Mouse (Mus musculus): ENCODE data around the gene Atp6v1b1. TPM values are rescaled to one million over a fixed set of nuclear protein-coding genes. Genes with fewer than 3 reads are reported as not detected.

Atp6v1b1 gene
- polyA plus RNA-seq, 1 experiment = not detected

DNA sequence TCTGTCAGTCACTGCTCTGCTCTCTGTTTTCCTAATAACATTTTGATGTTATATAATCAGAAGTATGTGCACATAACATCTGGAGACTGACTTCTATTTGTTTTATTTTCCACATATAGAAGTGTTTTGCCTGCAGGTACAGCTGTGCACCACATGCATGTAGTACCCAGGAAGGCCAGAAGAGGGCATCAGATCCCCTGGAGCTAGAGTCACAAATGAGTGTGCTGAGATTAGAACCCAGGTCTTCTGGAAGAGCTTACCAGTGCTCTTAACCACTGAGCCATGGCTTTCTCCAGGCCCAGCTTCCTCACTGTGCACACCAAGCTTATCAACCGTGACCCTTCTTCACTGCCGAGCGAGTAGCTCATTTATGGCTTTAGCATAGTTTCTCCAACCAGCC, 14.3 kb upstream of the Atp6v1b1 start:
- 72% methylated on average over 3 of the region's 3 CpGs for WGBS
- Histone ChIP-seq H3K27ac (ENCODE audit: control insufficient read depth, insufficient read depth, low read depth, low read length, poor library complexity) (no peak overlapping the region), H3K4me3 (replicated peaks; ENCODE audit: control insufficient read depth, low read depth, low read length) (no peak overlapping the region), H3K4me1 (ENCODE audit: control insufficient read depth, insufficient read depth, low read length) (no peaks in the 10 kb centered on the region)
- TF ChIP-seq CTCF (IDR thresholded peaks at IDR 0.05; ENCODE audit: control insufficient read depth, insufficient read depth, low read length) (peak; percentile 51; the same call in 1 of the 2 replicates), POLR2A (IDR thresholded peaks at IDR 0.05; ENCODE audit: borderline replicate concordance, control insufficient read depth, low read depth, low read length) (no peak)

DNA sequence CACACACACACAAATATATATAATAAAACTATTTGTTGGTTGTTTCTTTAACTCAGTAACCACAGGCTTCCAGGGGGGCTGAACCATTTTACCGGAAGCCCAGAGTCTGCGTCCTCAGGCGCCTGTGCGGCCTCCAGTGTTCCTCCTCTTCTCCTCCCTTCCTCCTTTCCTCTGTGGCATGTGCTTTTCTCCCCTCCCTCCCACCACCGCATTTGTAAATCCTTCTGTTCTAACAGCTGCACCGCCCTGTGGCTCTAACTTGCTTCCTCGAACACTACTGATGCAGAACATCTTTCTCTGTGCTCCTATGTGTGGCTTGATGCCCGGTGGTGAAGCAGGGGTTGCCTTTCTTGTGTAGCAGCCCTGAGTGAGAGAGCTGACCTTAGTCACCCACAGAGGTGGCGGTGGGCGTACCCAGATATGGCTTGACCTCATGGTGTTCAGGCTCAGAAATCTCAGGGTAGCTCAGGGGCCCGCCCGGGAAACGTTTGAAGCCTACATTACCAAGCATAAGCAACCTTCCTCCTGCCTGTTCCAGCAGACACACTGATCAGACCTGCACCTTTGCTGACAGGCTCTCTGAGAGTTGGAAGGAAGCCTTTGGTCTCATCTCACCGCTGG, 13.3 kb upstream of the Atp6v1b1 start:
- no peak for TF ChIP-seq CTCF (IDR thresholded peaks at IDR 0.05; ENCODE audit: control insufficient read depth, insufficient read depth, low read length)
- no peak for TF ChIP-seq POLR2A (IDR thresholded peaks at IDR 0.05; ENCODE audit: borderline replicate concordance, control insufficient read depth, low read depth, low read length)
- Histone ChIP-seq H3K4me1 (ENCODE audit: control insufficient read depth, insufficient read depth, low read length) (no peaks in the 10 kb centered on the region), H3K27ac (ENCODE audit: control insufficient read depth, insufficient read depth, low read depth, low read length, poor library complexity) (no peak overlapping the region), H3K4me3 (replicated peaks; ENCODE audit: control insufficient read depth, low read depth, low read length) (no peak overlapping the region)
- WGBS = 30% methylated on average over 14 of the region's 14 CpGs

DNA sequence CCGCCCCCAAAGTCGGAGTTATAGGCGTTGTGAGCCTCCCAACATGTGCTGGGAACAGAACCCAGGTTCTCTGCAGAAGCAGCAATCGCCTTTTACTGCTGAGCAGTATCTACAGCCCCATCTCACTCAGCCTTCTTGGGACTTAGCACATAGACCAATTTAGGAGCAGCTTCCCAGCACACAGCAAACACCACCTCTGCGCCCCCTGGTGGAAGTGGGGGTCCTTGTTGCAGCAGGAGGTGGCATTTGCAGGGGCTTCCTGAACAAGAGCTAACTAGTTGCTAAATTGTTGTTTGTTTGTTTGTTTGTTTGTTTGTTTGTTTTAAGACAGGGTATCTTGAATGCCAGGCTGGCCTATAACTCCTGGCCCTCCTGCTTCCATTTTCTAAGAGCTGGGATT, 11.7 kb upstream of the Atp6v1b1 start:
- Histone ChIP-seq H3K4me3 (replicated peaks; ENCODE audit: control insufficient read depth, low read depth, low read length) (no peak overlapping the region), H3K4me1 (ENCODE audit: control insufficient read depth, insufficient read depth, low read length) (no peaks in the 10 kb centered on the region), H3K27ac (ENCODE audit: control insufficient read depth, insufficient read depth, low read depth, low read length, poor library complexity) (no peak overlapping the region)
- TF ChIP-seq CTCF (IDR thresholded peaks at IDR 0.05; ENCODE audit: control insufficient read depth, insufficient read depth, low read length) (peak; percentile 71), POLR2A (IDR thresholded peaks at IDR 0.05; ENCODE audit: borderline replicate concordance, control insufficient read depth, low read depth, low read length) (no peak)
- 29% methylated on average over 5 of the region's 5 CpGs for WGBS

- Histone ChIP-seq H3K4me1 (ENCODE audit: control insufficient read depth, insufficient read depth, low read length) (no peaks in the 10 kb centered on the region; the same call in 1 of the 2 replicates), H3K27ac (ENCODE audit: control insufficient read depth, insufficient read depth, low read depth, low read length, poor library complexity) (no peak overlapping the region), H3K4me3 (replicated peaks; ENCODE audit: control insufficient read depth, low read depth, low read length) (no peak overlapping the region)
- TF ChIP-seq CTCF (IDR thresholded peaks at IDR 0.05; ENCODE audit: control insufficient read depth, insufficient read depth, low read length) (no peak), POLR2A (IDR thresholded peaks at IDR 0.05; ENCODE audit: borderline replicate concordance, control insufficient read depth, low read depth, low read length) (no peak)
- 37% methylated on average over 13 of the region's 13 CpGs for WGBS
Measured at GRCm38 (mm10) chr6:83737311-83737710, 5.5 kb upstream of the Atp6v1b1 start.

DNA sequence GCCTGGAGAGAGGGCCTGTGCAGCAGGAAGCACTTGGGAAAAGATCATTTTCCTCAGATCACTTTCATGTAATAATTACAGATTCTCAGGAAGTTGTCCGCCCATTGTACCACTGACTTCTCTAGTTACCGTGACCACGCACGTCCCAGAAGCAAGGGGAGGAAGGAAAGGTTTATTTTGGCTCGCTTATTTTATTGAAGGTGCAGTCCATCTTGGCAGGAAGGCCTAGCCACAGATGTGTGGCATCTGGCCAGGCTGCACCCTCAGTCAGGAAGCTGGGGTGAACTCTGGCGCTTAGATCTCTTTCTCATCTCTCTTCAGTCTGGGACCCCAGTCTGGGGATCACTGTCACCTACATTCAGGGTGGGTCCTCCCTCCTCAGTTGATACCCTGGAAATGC, 4.2 kb upstream of the Atp6v1b1 start:
- no peak for TF ChIP-seq POLR2A (IDR thresholded peaks at IDR 0.05; ENCODE audit: borderline replicate concordance, control insufficient read depth, low read depth, low read length)
- TF ChIP-seq CTCF (IDR thresholded peaks at IDR 0.05; ENCODE audit: control insufficient read depth, insufficient read depth, low read length) = no peak
- Histone ChIP-seq H3K27ac (ENCODE audit: control insufficient read depth, insufficient read depth, low read depth, low read length, poor library complexity) (no peak overlapping the region), H3K4me3 (replicated peaks; ENCODE audit: control insufficient read depth, low read depth, low read length) (no peak overlapping the region), H3K4me1 (ENCODE audit: control insufficient read depth, insufficient read depth, low read length) (no peaks in the 10 kb centered on the region; the same call in 1 of the 2 replicates)
- WGBS = under 1% methylated on average over 6 of the region's 6 CpGs

GRCm38 (mm10) chr6:83743212-83743611, 422 bp downstream of the Atp6v1b1 start:
- H3K27ac ChIP-seq (ENCODE audit: control insufficient read depth, insufficient read depth, low read depth, low read length, poor library complexity) = no peak overlapping the region
- TF ChIP-seq POLR2A (IDR thresholded peaks at IDR 0.05; ENCODE audit: borderline replicate concordance, control insufficient read depth, low read depth, low read length) (no peak), CTCF (IDR thresholded peaks at IDR 0.05; ENCODE audit: control insufficient read depth, insufficient read depth, low read length) (no peak)
- 70% methylated on average over 5 of the region's 5 CpGs for WGBS

DNA sequence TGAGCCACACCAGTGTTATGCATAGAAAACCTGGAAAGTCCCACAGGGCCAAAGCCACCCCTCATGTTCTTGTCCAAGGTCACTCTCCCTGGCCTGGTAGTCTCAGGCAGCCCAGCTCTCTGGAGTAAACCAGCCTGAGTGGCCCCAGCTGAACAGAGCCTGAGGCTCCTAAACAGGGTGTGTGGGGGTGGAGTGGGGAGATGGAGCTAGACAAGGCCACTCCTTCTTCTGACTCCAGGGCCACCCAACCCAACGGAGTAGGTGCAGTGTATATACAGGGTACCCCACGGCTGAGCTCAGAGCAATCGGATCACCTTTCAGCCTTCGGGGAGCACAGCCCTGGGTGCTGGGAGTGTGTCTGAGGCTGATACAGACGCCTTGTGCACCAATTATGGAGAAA, 1.3 kb downstream of the Atp6v1b1 start:
- 68% methylated on average over 5 of the region's 5 CpGs for WGBS
- Histone ChIP-seq H3K4me3 (replicated peaks; ENCODE audit: control insufficient read depth, low read depth, low read length) (no peak overlapping the region), H3K4me1 (ENCODE audit: control insufficient read depth, insufficient read depth, low read length) (no peaks in the 10 kb centered on the region), H3K27ac (ENCODE audit: control insufficient read depth, insufficient read depth, low read depth, low read length, poor library complexity) (no peak overlapping the region)
- TF ChIP-seq CTCF (IDR thresholded peaks at IDR 0.05; ENCODE audit: control insufficient read depth, insufficient read depth, low read length) (no peak), POLR2A (IDR thresholded peaks at IDR 0.05; ENCODE audit: borderline replicate concordance, control insufficient read depth, low read depth, low read length) (no peak)

More at GRCm38 (mm10) chr6:83743212-83743611, 422 bp downstream of the Atp6v1b1 start:
- Histone ChIP-seq H3K4me3 (replicated peaks; ENCODE audit: control insufficient read depth, low read depth, low read length) (no peak overlapping the region), H3K4me1 (ENCODE audit: control insufficient read depth, insufficient read depth, low read length) (no peaks in the 10 kb centered on the region)

GRCm38 (mm10) chr6:83744557-83744956, 1.8 kb downstream of the Atp6v1b1 start:
- H3K27ac ChIP-seq (ENCODE audit: control insufficient read depth, insufficient read depth, low read depth, low read length, poor library complexity) = no peak overlapping the region
- TF ChIP-seq CTCF (IDR thresholded peaks at IDR 0.05; ENCODE audit: control insufficient read depth, insufficient read depth, low read length) (no peak), POLR2A (IDR thresholded peaks at IDR 0.05; ENCODE audit: borderline replicate concordance, control insufficient read depth, low read depth, low read length) (no peak)
- H3K4me3 ChIP-seq (replicated peaks; ENCODE audit: control insufficient read depth, low read depth, low read length) = no peak overlapping the region
- 76% methylated on average over 5 of the region's 5 CpGs for WGBS
- no peaks in the 10 kb centered on the region for H3K4me1 ChIP-seq (ENCODE audit: control insufficient read depth, insufficient read depth, low read length)

GRCm38 (mm10) chr6:83745466-83745865, 2.7 kb downstream of the Atp6v1b1 start:
- Histone ChIP-seq H3K4me1 (ENCODE audit: control insufficient read depth, insufficient read depth, low read length) (no peaks in the 10 kb centered on the region), H3K4me3 (replicated peaks; ENCODE audit: control insufficient read depth, low read depth, low read length) (no peak overlapping the region), H3K27ac (ENCODE audit: control insufficient read depth, insufficient read depth, low read depth, low read length, poor library complexity) (no peak overlapping the region; the same call in 1 of the 2 replicates)
- WGBS = 48% methylated on average over 2 of the region's 2 CpGs
- TF ChIP-seq CTCF (IDR thresholded peaks at IDR 0.05; ENCODE audit: control insufficient read depth, insufficient read depth, low read length) (no peak), POLR2A (IDR thresholded peaks at IDR 0.05; ENCODE audit: borderline replicate concordance, control insufficient read depth, low read depth, low read length) (no peak)

Data from bone marrow, adult 2 months (tissue).